Mouse (Mus musculus) layer of hippocampus, postnatal 10 days (tissue): ENCODE results near the gene Bscl2. TPM values are rescaled to one million over a fixed set of nuclear protein-coding genes. Genes with fewer than 3 reads are reported as not detected.
A peak's percentile ranks its signal among the peaks of the same experiment; 100 is the strongest.
"Not testable (repeated sequence)": the region's sequence is repeated elsewhere in the genome, so short reads cannot be mapped to it uniquely, and the experiment has no call there.

Experiments
- DNase-seq, 2 experiments: peaks; one replicate each; pipeline ENCODE4 v3.0.0; 2021; ENCODE audit warnings: low spot score in 2 of 2
- total RNA-seq, 2 experiments: library from RNA; stranded (reverse); gene quantifications; 2 replicates each; pipeline ENCODE4 v1.2.3; 2021

Bscl2 gene
- total RNA-seq, 2 experiments from 2014 or later: 105 to 115 TPM

GRCm38 (mm10) chr19:8870838-8871237 is 33.6 kb downstream of the Bscl2 start:
- DNase-seq: no peak

- DNase-seq: peak; percentile 97
Observed at GRCm38 (mm10) chr19:8871267-8872186, 34.3 kb downstream of the Bscl2 start, which contains the start of gene Ubxn1. Gene Ubxn1 (plus strand): TSS chr19:8871496.

- DNase-seq: no peak
Observed at GRCm38 (mm10) chr19:8872266-8872840, 35.1 kb downstream of the Bscl2 start.

- DNase-seq: no peak
Observed at GRCm38 (mm10) chr19:8875031-8875430, 37.8 kb downstream of the Bscl2 start.

- DNase-seq: peak; percentile 82 to 87
Observed at GRCm38 (mm10) chr19:8880311-8881033, 43.2 kb downstream of the Bscl2 start, which contains the start of gene Uqcc3. Gene Uqcc3 (minus strand): TSS chr19:8880923.

- no peak for DNase-seq
Observed at GRCm38 (mm10) chr19:8881034-8881392, 43.7 kb downstream of the Bscl2 start.

GRCm38 (mm10) chr19:8883616-8884015 is 46.3 kb downstream of the Bscl2 start, which contains the start of the genes Lbhd1 and Gm49403:
Gene Lbhd1 (plus strand): TSS chr19:8883732.
Gene Gm49403 (plus strand): TSS chr19:8883930.
- no peak for DNase-seq

GRCm38 (mm10) chr19:8886916-8887584 is 49.8 kb downstream of the Bscl2 start:
- no peak for DNase-seq

- no peak for DNase-seq
Observed at GRCm38 (mm10) chr19:8887585-8888463, 50.6 kb downstream of the Bscl2 start.

- peak; percentile 93 to 95 for DNase-seq
Observed at GRCm38 (mm10) chr19:8888511-8889385, 51.5 kb downstream of the Bscl2 start, which contains the start of the genes 1810009A15Rik and Gm49416. Gene 1810009A15Rik (plus strand): TSS chr19:8888853. Gene Gm49416 (plus strand): TSS chr19:8888926.

- peak; percentile 87 to 90 for DNase-seq
Observed at GRCm38 (mm10) chr19:8892829-8893766, 55.8 kb downstream of the Bscl2 start, which contains the start of gene Ints5. Gene Ints5 (plus strand): TSS chr19:8893005.

- DNase-seq: no peak
Observed at GRCm38 (mm10) chr19:8895397-8895960, 58.2 kb downstream of the Bscl2 start.

GRCm38 (mm10) chr19:8896231-8896630 is 59.0 kb downstream of the Bscl2 start:
- DNase-seq: not testable (repeated sequence)

GRCm38 (mm10) chr19:8897211-8897864 is 60.1 kb downstream of the Bscl2 start:
- peak; percentile 42 to 61 for DNase-seq

GRCm38 (mm10) chr19:8897865-8898495 is 60.7 kb downstream of the Bscl2 start, which contains the start of gene Ganab:
Gene Ganab (plus strand): TSS chr19:8898071.
- DNase-seq: peak; percentile 92 to 94
